Mouse (Mus musculus): Measurements from ENCODE around the gene Ankrd27. TPM values are rescaled to one million over a fixed set of nuclear protein-coding genes. Genes with fewer than 3 reads are reported as not detected.

Ankrd27 gene
- polyA plus RNA-seq, 1 experiment from 2014 or later, result 19.2 TPM

- H3K4me2 ChIP-seq, result no peak overlapping the region
- ATAC-seq (ENCODE audit: low FRiP score), result no peak
- H3K9me3 ChIP-seq, result no peaks in the 10 kb centered on the region
- H3K27ac ChIP-seq, result no peak overlapping the region
- peaks cover 42% of the 10 kb centered on the region for H3K4me1 ChIP-seq (replicated peaks)
- H3K27me3 ChIP-seq, result no peaks in the 10 kb centered on the region
- 0 out of 2 replicates have a peak overlapping the region, but pooled peaks have one; percentile 2 for H3K9ac ChIP-seq
- H3K36me3 ChIP-seq, result peaks cover 31% of the 10 kb centered on the region
- no peak overlapping the region for H3K4me3 ChIP-seq
- 39% methylated on average over 9 of the region's 9 CpGs for WGBS
Observed at GRCm38 (mm10) chr7:35688276-35688675, 102.2 kb downstream of the Ankrd27 start.

Other genes with a start within 250 kb of the Ankrd27 start
- gene Faap24, start 189.4 kb upstream of the Ankrd27 start, polyA plus RNA-seq (2015; fragmentation: Nextera tagmentation; extraction: Ambion mirVana), result 19.3 and 23.0 TPM in 2 replicates
- gene Cep89, start 189.2 kb upstream of the Ankrd27 start, polyA plus RNA-seq (2015; fragmentation: Nextera tagmentation; extraction: Ambion mirVana), result 29.6 and 30.5 TPM in 2 replicates
- gene Slc7a9, start 137.4 kb upstream of the Ankrd27 start, polyA plus RNA-seq (2015; fragmentation: Nextera tagmentation; extraction: Ambion mirVana), result not detected in 2 replicates
- gene Tdrd12, start 48.5 kb upstream of the Ankrd27 start, polyA plus RNA-seq (2015; fragmentation: Nextera tagmentation; extraction: Ambion mirVana), result 0.43 and 0.61 TPM in 2 replicates
- 72.4 and 75.0 TPM in 2 replicates for gene Nudt19, start 29.9 kb upstream of the Ankrd27 start, polyA plus RNA-seq (2015; fragmentation: Nextera tagmentation; extraction: Ambion mirVana)
- gene Rgs9bp, start 662 bp upstream of the Ankrd27 start, polyA plus RNA-seq (2015; fragmentation: Nextera tagmentation; extraction: Ambion mirVana), result 0.05 and 0.10 TPM in 2 replicates
- gene Pdcd5, start 61.3 kb downstream of the Ankrd27 start, polyA plus RNA-seq (2015; fragmentation: Nextera tagmentation; extraction: Ambion mirVana), result 245 and 251 TPM in 2 replicates
- gene Dpy19l3, start 168.2 kb downstream of the Ankrd27 start, polyA plus RNA-seq (2015; fragmentation: Nextera tagmentation; extraction: Ambion mirVana), result 36.4 and 42.5 TPM in 2 replicates
- gene Zfp507, start 216.8 kb downstream of the Ankrd27 start, polyA plus RNA-seq (2015; fragmentation: Nextera tagmentation; extraction: Ambion mirVana), result 16.9 and 18.5 TPM in 2 replicates